Mouse (Mus musculus) embryonic fibroblast, embryonic 13.5 days (primary cell): Measurements from ENCODE around the gene Snx30. TPM values are rescaled to one million over a fixed set of nuclear protein-coding genes. Genes with fewer than 3 reads are reported as not detected.
A peak's percentile ranks its signal among the peaks of the same experiment; 100 is the strongest.

ENCODE experiments used
- H3K27ac ChIP-seq: 2 replicates; pipeline ENCODE4 v1.5.1; 2012; ENCODE audit warnings: low read length, control low read depth, inconsistent platforms; ENCODE audit not compliant: insufficient read depth
- H3K4me1 ChIP-seq: 2 replicates; pipeline ENCODE4 v1.6.1; 2011; ENCODE audit warnings: low read length; ENCODE audit not compliant: control insufficient read depth, insufficient read depth
- H3K4me3 ChIP-seq: 2 replicates; pipeline ENCODE4 v1.5.1; 2011; ENCODE audit warnings: mild to moderate bottlenecking, control low read depth, low read length; ENCODE audit not compliant: insufficient read depth
- CTCF ChIP-seq: IDR thresholded peaks from 2 replicates; pipeline ENCODE4 v1.5.1; 2011; ENCODE audit warnings: mild to moderate bottlenecking, control low read depth, low read length, moderate library complexity, borderline replicate concordance; ENCODE audit not compliant: insufficient read depth
- POLR2A ChIP-seq: IDR thresholded peaks from 2 replicates; pipeline ENCODE4 v1.6.1; 2011; ENCODE audit warnings: low read depth, mild to moderate bottlenecking, control low read depth, low read length, moderate library complexity
- polyA plus RNA-seq: library from polyadenylated mRNA; stranded (reverse); fragments of >200 nt; gene quantifications from 2 replicates; pipeline ENCODE4 v1.2.4, GENCODE M21; 2011; ENCODE audit warnings: low read depth; ENCODE audit not compliant: missing spikeins, insufficient read length

Gene Snx30
- polyA plus RNA-seq, 1 experiment: 14.7 TPM

- Histone ChIP-seq H3K4me1 (0 out of 2 replicates have a peak, but pooled peaks cover 2% of the 10 kb centered on the region), H3K27ac (peak overlapping the region; percentile 88), H3K4me3 (peak overlapping the region; percentile 25)
- no peak for TF ChIP-seq POLR2A
- no peak for TF ChIP-seq CTCF
Observed at GRCm38 (mm10) chr4:59807521-59807920, 1.9 kb downstream of the Snx30 start.

GRCm38 (mm10) chr4:59808396-59808795, 2.8 kb downstream of the Snx30 start:
- H3K4me3 ChIP-seq: no peak overlapping the region; the same call in 1 of the 2 replicates
- TF ChIP-seq POLR2A: no peak
- TF ChIP-seq CTCF: no peak
- no peak overlapping the region for H3K27ac ChIP-seq
- H3K4me1 ChIP-seq: 0 out of 2 replicates have a peak, but pooled peaks cover 2% of the 10 kb centered on the region

DNA sequence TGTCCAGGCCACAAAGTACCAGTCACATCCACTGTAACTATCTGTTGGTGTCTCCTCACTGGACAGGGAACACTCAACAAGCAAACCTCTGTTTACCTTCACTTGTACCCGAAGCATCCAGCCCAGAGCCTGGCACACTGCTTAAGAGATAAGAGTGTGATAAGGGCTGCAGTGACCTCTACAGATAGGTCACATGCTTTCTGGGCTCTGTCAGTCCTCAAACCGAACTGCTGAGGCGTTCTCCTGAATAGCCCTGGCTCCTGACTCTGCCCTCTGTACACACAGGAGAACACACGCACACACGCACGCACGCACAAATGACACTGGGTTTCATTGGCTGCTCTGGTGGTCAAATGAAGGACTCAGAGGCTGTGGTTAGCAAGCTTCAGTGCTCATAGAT, 8.5 kb downstream of the Snx30 start:
- Histone ChIP-seq H3K4me1 (peaks cover 23% of the 10 kb centered on the region), H3K27ac (no peak overlapping the region), H3K4me3 (no peak overlapping the region)
- TF ChIP-seq POLR2A (no peak), CTCF (no peak)

DNA sequence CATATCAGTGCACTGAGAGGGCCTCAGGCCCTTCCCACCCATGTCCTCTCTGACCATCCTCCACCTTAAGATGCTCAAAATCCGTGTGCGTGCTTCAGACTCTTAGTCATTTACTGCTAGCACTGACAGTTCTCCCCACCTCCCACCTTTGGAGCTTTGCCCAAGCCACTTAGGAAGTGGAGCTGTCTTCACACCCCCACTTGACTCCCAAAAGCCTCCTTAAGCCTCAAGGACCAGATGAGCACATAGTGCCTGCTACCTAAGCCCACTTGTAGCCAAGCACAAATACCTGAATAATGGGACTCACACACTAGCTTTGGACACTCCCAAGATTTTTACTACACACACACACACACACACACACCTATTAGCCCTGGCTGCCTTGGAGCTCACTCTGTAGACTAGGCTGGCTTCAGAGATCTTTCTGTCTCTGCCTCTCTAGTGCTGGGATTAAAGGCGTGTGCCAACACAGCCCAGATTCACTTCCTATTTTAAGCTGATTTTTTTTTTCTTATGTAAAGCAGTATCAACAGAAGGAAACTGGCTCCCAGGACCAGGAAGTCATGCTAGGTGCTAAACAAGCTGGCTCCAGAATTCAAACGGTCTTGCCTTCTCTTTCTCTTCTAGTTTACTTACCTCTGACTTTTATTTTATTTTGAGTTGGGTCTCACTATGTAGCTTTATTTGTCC, 9.6 kb downstream of the Snx30 start:
- Histone ChIP-seq H3K4me3 (no peak overlapping the region), H3K27ac (peak overlapping the region; percentile 47)
- TF ChIP-seq POLR2A (no peak), CTCF (no peak)

DNA sequence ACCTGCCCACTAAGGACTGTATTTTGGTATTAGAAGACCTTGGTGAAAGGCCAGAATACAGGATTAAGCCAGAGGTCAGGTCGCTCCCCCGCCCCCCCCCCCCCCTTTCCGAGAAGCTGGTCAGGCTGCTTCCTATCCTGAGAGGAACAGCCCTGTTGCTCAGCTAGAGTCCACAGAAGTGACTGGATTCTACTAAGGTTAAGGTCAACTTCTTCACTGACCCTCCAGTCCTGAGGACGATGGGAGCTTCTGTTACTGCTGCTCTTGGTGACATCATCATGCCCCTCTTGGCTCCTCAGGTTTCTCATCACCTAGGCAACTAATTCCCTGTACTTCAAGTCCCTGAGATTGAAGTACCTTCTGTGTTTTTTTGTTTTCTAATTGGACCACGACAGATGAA, 10.4 kb downstream of the Snx30 start:
- TF ChIP-seq CTCF (no peak), POLR2A (no peak)
- Histone ChIP-seq H3K4me1 (peaks cover 22% of the 10 kb centered on the region), H3K27ac (no peak overlapping the region)

More for the DNA sequence above, 9.6 kb downstream of the Snx30 start:
- H3K4me1 ChIP-seq: peaks cover 22% of the 10 kb centered on the region

GRCm38 (mm10) chr4:59816477-59816876, 10.8 kb downstream of the Snx30 start:
- Histone ChIP-seq H3K27ac (no peak overlapping the region), H3K4me3 (no peak overlapping the region), H3K4me1 (peaks cover 22% of the 10 kb centered on the region)
- TF ChIP-seq POLR2A (no peak), CTCF (no peak)

More for the DNA sequence above, 10.4 kb downstream of the Snx30 start:
- H3K4me3 ChIP-seq: no peak overlapping the region

- peaks cover 24% of the 10 kb centered on the region for H3K4me1 ChIP-seq
- no peak overlapping the region for H3K4me3 ChIP-seq
- H3K27ac ChIP-seq: peak overlapping the region; percentile 76
- TF ChIP-seq CTCF (no peak), POLR2A (no peak)
Observed at GRCm38 (mm10) chr4:59817790-59818189, 12.2 kb downstream of the Snx30 start.

- H3K27ac ChIP-seq: peak overlapping the region; percentile 76
- no peak overlapping the region for H3K4me3 ChIP-seq
- no peak for TF ChIP-seq POLR2A
- no peak for TF ChIP-seq CTCF
- peaks cover 26% of the 10 kb centered on the region for H3K4me1 ChIP-seq
Observed at GRCm38 (mm10) chr4:59818498-59818897, 12.9 kb downstream of the Snx30 start.

DNA sequence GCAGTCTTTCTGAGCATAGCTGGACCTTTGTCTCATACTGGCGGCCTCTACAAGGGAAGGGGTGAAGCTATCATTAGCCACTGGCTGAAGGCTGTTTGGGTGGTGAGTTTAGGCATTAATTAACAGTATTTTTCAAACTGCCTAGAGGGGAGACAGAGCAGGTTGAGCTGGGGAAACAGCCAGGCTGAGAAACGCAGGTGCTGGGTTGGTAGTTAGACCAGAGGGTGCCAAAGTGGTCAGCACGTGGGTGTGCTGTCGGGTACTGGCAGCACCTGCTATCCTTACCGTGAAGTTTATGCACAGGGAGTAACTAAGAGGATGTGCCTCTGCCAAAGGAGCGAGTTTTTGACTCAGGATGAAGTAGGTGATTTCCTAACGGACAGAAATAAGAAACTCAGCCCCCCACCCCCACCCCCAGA, 13.4 kb downstream of the Snx30 start:
- H3K4me1 ChIP-seq: peaks cover 30% of the 10 kb centered on the region
- no peak overlapping the region for H3K4me3 ChIP-seq
- TF ChIP-seq POLR2A (no peak), CTCF (no peak)
- H3K27ac ChIP-seq: peak overlapping the region; percentile 76

GRCm38 (mm10) chr4:59819477-59820022, 13.9 kb downstream of the Snx30 start:
- peaks cover 28% of the 10 kb centered on the region for H3K4me1 ChIP-seq
- H3K4me3 ChIP-seq: no peak overlapping the region
- H3K27ac ChIP-seq: peak overlapping the region; percentile 76; the same call in 1 of the 2 replicates
- TF ChIP-seq CTCF: no peak
- TF ChIP-seq POLR2A: no peak
